Mouse (Mus musculus) hindbrain, embryonic 12.5 days (tissue): ENCODE measurements around the gene Pcdh19. TPM values are rescaled to one million over a fixed set of nuclear protein-coding genes. Genes with fewer than 3 reads are reported as not detected.

Source experiments
- ATAC-seq: fragments of 200-750 bp; cut with Nextera tagmentation; 2 replicates; pipeline ENCODE4 v1.8.0; 2017; ENCODE audit warnings: moderate TSS enrichment; ENCODE audit not compliant: low FRiP score
- H3K27ac ChIP-seq: fragments of 300-500 bp; sonication (generic); 2 replicates; pipeline ENCODE4 v1.5.1; 2016; ENCODE audit warnings: mild to moderate bottlenecking
- H3K27me3 ChIP-seq: fragments of 300-500 bp; sonication (generic); 2 replicates; pipeline ENCODE4 v1.6.1; 2016; ENCODE audit warnings: mild to moderate bottlenecking
- H3K36me3 ChIP-seq: fragments of 300-500 bp; sonication (generic); 2 replicates; pipeline ENCODE4 v1.6.1; 2016; ENCODE audit warnings: mild to moderate bottlenecking
- H3K4me1 ChIP-seq: fragments of 300-500 bp; sonication (generic); 2 replicates; pipeline ENCODE4 v1.6.1; 2016
- H3K4me2 ChIP-seq: fragments of 300-500 bp; sonication (generic); replicated peaks from 2 replicates; pipeline ENCODE4 v1.6.1; 2016; ENCODE audit warnings: mild to moderate bottlenecking
- H3K4me3 ChIP-seq: fragments of 300-500 bp; sonication (generic); 2 replicates; pipeline ENCODE4 v1.5.1; 2016; ENCODE audit warnings: mild to moderate bottlenecking
- H3K9ac ChIP-seq: fragments of 300-500 bp; sonication (generic); 2 replicates; pipeline ENCODE4 v1.6.1; 2016; ENCODE audit warnings: mild to moderate bottlenecking, moderate library complexity
- H3K9me3 ChIP-seq: fragments of 300-500 bp; sonication (generic); replicated peaks from 2 replicates; pipeline ENCODE4 v1.6.1; 2016; ENCODE audit warnings: mild to moderate bottlenecking
- WGBS: fragments of 180-500 bp; shearing (Covaris S2); methylation state at CpG from one replicate; pipeline ENCODE4 v1.1.7; 2016; 5-methylcytosine and 5-hydroxymethylcytosine counted together
- polyA plus RNA-seq: library from polyadenylated mRNA; unstranded; fragments of >200 nt; fragmentation: Nextera tagmentation; extraction: Ambion mirVana; gene quantifications from 2 replicates; pipeline ENCODE4 v1.2.1, GENCODE M21; 2016

The Pcdh19 gene
- polyA plus RNA-seq, 1 experiment from 2014 or later: 7.4 TPM

DNA sequence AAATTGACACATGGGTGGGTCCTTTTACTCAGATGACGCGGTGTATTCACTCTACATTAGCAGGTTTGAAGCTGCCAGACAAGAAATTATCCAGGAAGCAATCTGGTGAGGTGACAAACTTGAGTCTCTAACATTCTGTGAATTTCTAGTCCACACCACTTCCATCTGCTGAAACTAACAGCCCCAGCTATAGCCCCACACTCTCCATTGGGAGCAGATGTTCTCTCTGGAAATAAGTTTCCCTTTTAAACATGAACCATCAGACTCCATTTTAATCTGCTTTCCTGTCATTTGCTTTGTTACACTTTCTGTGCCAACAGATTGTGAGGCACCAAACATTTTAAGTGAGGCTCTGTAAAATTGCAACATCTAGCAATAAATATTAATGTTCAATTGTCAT, 123.4 kb downstream of the Pcdh19 start:
- H3K36me3 ChIP-seq: no peaks in the 10 kb centered on the region
- H3K4me2 ChIP-seq: no peak overlapping the region
- WGBS: 89% methylated on average over 2 of the region's 2 CpGs
- H3K27ac ChIP-seq: no peak overlapping the region
- no peaks in the 10 kb centered on the region for H3K9me3 ChIP-seq
- H3K4me3 ChIP-seq: no peak overlapping the region
- H3K9ac ChIP-seq: no peak overlapping the region
- H3K4me1 ChIP-seq: no peaks in the 10 kb centered on the region
- no peaks in the 10 kb centered on the region for H3K27me3 ChIP-seq
- ATAC-seq: no peak

Other genes with a start within 250 kb of the Pcdh19 start
- gene Tnmd, start 162.0 kb upstream of the Pcdh19 start, polyA plus RNA-seq: 11.6 and 23.1 TPM in 2 replicates
- 202 and 204 TPM in 2 replicates for gene Tspan6, start 209.4 kb upstream of the Pcdh19 start, polyA plus RNA-seq
- gene Srpx2, start 219.4 kb upstream of the Pcdh19 start, polyA plus RNA-seq: 1.7 and 1.9 TPM in 2 replicates